Mouse (Mus musculus): ENCODE measurements around the gene Cux2. TPM values are rescaled to one million over a fixed set of nuclear protein-coding genes. Genes with fewer than 3 reads are reported as not detected.
"Not testable (repeated sequence)": the region's sequence is repeated elsewhere in the genome, so short reads cannot be mapped to it uniquely, and the experiment has no call there.

The Cux2 gene
- polyA plus RNA-seq, 1 experiment from 2014 or later: 4.8 TPM

DNA sequence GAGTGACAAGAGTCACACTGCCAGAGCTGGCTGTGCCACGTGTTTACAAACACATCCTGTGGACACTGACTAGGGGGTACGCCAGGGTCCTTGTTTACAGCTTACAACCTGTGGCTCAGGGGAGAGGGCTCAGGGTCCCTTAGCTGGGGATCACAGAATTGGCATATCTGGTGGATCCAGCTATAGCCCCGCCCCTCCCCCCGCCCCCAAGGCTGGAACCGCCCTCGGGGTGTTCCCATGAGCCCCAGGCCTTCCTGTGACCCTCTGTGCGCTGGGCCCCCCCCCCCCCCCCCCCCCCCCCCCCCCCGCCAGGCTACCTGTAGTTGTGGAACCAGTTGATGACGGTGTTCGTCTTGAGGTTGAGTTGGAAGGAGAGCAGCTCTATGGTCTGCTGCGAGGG is 185.6 kb downstream of the Cux2 start:
- Histone ChIP-seq H3K4me2 (peak overlapping the region; percentile 54), H3K27me3 (replicated peaks) (no peaks in the 10 kb centered on the region), H3K4me3 (no peak overlapping the region), H3K9ac (no peak overlapping the region), H3K36me3 (peaks cover 18% of the 10 kb centered on the region), H3K4me1 (peaks cover 6% of the 10 kb centered on the region), H3K9me3 (peaks cover 5% of the 10 kb centered on the region), H3K27ac (replicated peaks) (no peak overlapping the region)
- WGBS: 10% methylated on average over 8 of the region's 11 CpGs
- no peak for ATAC-seq (ENCODE audit: extremely low read depth, insufficient number of reproducible peaks, low FRiP score, low TSS enrichment)

DNA sequence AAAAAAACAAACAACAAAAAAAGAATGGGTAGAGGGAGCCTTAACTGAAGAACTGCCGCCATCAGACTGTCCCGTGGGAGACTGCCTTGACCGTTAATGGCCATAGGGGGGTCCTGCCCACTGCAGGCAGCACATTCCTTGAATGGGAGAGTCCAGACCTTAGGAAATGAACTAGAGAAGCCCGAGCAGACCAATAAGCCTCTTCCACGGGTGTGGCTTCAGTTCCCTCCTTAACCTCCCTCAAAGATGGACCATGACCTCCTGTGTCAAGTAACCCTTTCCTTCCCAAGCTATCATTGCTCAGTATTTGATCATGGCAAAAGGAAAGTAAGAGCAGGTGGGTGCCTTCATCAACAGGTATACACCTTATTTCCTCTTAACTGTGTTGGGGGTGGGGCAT is 187.9 kb downstream of the Cux2 start:
- H3K4me1 ChIP-seq: peaks cover 6% of the 10 kb centered on the region
- no peak overlapping the region for H3K9ac ChIP-seq
- 50% methylated on average over 5 of the region's 5 CpGs for WGBS

DNA sequence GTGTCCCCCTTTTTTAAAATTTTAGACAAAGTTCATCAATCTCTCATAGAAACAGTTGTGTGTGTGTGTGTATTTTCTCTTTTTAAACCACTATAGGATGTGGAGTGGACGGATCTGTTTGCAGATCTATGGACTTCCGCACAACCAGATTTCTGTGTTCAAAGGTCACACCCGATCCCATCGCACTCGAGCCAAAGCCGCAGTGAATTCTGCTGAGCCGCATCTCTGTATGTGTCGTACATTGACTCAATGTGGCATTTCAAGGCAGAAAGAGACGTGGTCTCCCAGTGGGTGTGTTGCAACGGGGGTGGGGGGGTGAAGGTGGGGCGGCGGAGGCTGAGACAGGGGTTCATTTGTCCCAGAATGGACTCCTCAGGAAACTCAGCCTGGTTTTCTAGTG is 191.5 kb downstream of the Cux2 start:
- ATAC-seq (ENCODE audit: extremely low read depth, insufficient number of reproducible peaks, low FRiP score, low TSS enrichment): no peak

More for the DNA sequence above, 187.9 kb downstream of the Cux2 start:
- Histone ChIP-seq H3K36me3 (peaks cover 14% of the 10 kb centered on the region), H3K27ac (replicated peaks) (no peak overlapping the region), H3K9me3 (peaks cover 5% of the 10 kb centered on the region), H3K27me3 (replicated peaks) (no peaks in the 10 kb centered on the region), H3K4me2 (no peak overlapping the region), H3K4me3 (no peak overlapping the region)
- ATAC-seq (ENCODE audit: extremely low read depth, insufficient number of reproducible peaks, low FRiP score, low TSS enrichment): no peak

DNA sequence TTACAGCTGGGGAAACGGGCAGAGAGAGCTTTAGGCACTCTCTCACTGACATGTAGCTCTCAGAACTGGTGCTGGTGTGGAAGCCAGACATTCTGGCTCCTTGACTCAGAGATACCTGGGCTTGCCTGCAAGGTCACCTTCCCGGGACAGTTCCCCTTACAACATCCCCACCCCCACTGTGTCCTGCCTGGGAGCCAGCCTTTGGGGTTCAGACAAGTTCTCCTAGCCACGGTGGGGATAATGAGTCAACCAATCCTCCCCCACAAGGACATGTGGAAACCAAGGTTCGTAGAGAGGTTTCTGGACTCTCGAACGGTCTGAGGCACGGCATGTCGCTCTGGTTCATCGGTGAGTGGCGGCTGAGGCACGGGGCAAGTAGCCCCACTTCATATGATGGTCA is 193.2 kb downstream of the Cux2 start:
- peaks cover 46% of the 10 kb centered on the region for H3K36me3 ChIP-seq
- H3K4me2 ChIP-seq: no peak overlapping the region

More for the DNA sequence above, 191.5 kb downstream of the Cux2 start:
- peaks cover 5% of the 10 kb centered on the region for H3K9me3 ChIP-seq
- no peak overlapping the region for H3K27ac ChIP-seq (replicated peaks)
- H3K4me2 ChIP-seq: no peak overlapping the region
- peaks cover 16% of the 10 kb centered on the region for H3K4me1 ChIP-seq
- 82% methylated on average over 12 of the region's 12 CpGs for WGBS
- no peaks in the 10 kb centered on the region for H3K27me3 ChIP-seq (replicated peaks)
- H3K9ac ChIP-seq: no peak overlapping the region
- H3K4me3 ChIP-seq: no peak overlapping the region
- peaks cover 30% of the 10 kb centered on the region for H3K36me3 ChIP-seq

DNA sequence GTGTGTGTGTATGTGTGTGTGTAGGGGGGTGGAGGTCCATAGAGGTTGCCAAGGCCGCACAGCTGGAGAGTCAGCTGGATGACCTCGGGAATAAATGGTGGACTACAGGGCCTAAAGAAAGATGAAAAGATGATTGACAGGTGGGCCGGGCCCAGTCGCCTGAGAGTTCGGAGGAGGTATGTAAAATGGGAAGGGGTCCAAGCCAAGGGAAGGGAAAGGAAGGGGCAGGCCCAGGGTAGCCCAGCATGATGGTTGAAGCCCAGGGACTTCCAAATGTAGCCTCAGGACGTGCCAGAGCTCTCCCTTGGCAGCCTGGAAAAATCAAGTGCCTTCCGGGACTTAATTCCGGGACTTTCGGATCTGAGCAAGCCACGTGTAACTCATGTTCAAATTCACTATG is 195.1 kb downstream of the Cux2 start:
- H3K27me3 ChIP-seq (replicated peaks): no peaks in the 10 kb centered on the region
- peaks cover 41% of the 10 kb centered on the region for H3K36me3 ChIP-seq
- no peak overlapping the region for H3K4me2 ChIP-seq
- no peak overlapping the region for H3K4me3 ChIP-seq
- no peak for ATAC-seq (ENCODE audit: extremely low read depth, insufficient number of reproducible peaks, low FRiP score, low TSS enrichment)
- no peak overlapping the region for H3K9ac ChIP-seq
- H3K27ac ChIP-seq (replicated peaks): no peak overlapping the region
- no peaks in the 10 kb centered on the region for H3K9me3 ChIP-seq
- peaks cover 41% of the 10 kb centered on the region for H3K4me1 ChIP-seq
- whole genome bisulfite sequencing: 77% methylated on average over 10 of the region's 10 CpGs

More for the DNA sequence above, 193.2 kb downstream of the Cux2 start:
- H3K4me1 ChIP-seq: peaks cover 21% of the 10 kb centered on the region
- H3K27me3 ChIP-seq (replicated peaks): no peaks in the 10 kb centered on the region
- H3K9ac ChIP-seq: no peak overlapping the region
- 71% methylated on average over 11 of the region's 11 CpGs for WGBS
- no peak overlapping the region for H3K4me3 ChIP-seq
- no peak for ATAC-seq (ENCODE audit: extremely low read depth, insufficient number of reproducible peaks, low FRiP score, low TSS enrichment)
- peaks cover 5% of the 10 kb centered on the region for H3K9me3 ChIP-seq
- 0 out of 2 replicates have a peak overlapping the region, but pooled peaks have one; percentile 12 for H3K27ac ChIP-seq (replicated peaks)

DNA sequence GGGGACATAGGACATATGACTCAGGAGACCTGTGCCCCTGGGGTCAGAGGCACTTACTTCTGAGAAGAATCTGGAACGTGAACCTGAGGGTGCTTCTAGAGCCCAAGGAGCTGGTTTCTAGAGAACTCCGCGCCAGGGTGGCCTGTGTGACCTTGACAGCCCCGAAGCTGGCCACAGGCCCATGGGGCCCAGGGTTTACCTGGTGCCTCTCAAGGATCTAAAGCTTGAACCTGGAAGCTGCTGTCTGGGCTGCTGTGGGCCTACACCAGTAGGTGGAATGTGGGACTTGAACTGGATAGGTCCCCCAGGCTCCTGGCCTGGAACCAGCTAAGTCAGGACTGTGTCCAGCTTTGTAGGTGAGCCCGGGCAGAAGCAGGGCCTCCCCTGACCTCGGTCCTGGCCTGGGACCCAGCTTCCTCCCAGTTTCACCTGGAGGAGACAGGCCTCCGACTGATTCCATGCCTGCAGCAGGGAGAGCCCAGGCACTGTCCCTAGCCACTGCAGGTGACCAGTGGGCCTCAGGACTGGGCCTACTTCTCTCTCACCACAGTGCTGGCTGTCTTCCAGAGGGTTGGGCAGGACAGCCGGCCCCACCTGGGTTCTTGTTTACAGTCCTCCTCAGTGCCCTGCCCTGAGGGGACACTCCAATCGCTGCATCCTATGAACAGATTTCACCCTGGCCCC is 196.4 kb downstream of the Cux2 start:
- no peak overlapping the region for H3K4me3 ChIP-seq
- H3K9me3 ChIP-seq: no peaks in the 10 kb centered on the region
- H3K27ac ChIP-seq (replicated peaks): no peak overlapping the region
- peak overlapping the region; percentile 41; the same call in 1 of the 2 replicates for H3K9ac ChIP-seq
- WGBS: 77% methylated on average over 9 of the region's 9 CpGs
- H3K27me3 ChIP-seq (replicated peaks): no peaks in the 10 kb centered on the region
- ATAC-seq (ENCODE audit: extremely low read depth, insufficient number of reproducible peaks, low FRiP score, low TSS enrichment): no peak
- peaks cover 41% of the 10 kb centered on the region for H3K36me3 ChIP-seq
- peaks cover 45% of the 10 kb centered on the region for H3K4me1 ChIP-seq
- H3K4me2 ChIP-seq: no peak overlapping the region

DNA sequence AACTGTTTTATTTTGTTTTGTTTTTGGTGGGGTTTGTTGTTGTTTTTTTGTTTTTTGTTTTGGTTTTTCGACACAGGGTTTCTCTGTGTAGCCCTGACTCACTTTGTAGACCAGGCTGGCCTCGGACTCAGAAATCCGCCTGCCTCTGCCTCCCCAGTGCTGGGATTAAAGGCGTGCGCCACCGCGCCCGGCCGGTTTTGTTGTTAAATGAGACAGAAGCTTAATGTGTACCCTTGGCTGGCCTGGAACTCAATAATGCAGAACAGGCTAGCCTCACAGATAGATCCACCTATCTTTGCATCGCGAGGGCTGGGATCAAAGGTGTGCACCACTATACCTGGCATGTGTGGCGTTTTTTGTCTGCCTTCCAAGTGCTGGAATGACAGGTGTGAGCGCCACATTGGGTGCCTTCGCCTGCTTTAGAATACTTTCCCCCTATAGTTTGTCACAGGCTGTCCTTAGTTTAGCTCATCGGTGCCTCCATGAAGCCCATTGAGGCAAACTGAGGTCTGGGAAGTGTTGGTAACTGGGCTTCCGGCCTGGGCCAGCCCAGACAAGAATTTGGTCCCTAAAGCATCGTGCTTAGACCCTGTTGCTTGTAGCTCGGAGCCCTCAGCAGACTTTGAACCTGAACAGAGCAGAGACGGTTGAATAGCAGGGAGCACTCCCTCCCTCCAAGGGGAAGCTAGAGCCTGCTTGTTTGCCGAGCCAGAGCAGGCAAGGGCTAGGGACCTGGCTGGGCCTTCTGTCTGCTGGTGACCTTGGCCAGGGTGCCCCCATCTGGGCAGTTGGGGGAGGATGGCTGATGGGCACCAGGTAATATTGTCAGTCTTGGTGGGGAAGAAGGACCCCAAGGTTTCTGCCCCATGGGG is 200.2 kb downstream of the Cux2 start:
- Histone ChIP-seq H3K27me3 (replicated peaks) (peaks cover 15% of the 10 kb centered on the region; the same call in 1 of the 2 replicates), H3K36me3 (peaks cover 36% of the 10 kb centered on the region), H3K27ac (replicated peaks) (no peak overlapping the region), H3K9ac (peak overlapping the region; percentile 93), H3K4me1 (peaks cover 44% of the 10 kb centered on the region), H3K9me3 (no peaks in the 10 kb centered on the region), H3K4me3 (peak overlapping the region; percentile 93), H3K4me2 (peak overlapping the region; percentile 87)
- ATAC-seq (ENCODE audit: extremely low read depth, insufficient number of reproducible peaks, low FRiP score, low TSS enrichment): no peak
- WGBS: 46% methylated on average over 20 of the region's 20 CpGs

DNA sequence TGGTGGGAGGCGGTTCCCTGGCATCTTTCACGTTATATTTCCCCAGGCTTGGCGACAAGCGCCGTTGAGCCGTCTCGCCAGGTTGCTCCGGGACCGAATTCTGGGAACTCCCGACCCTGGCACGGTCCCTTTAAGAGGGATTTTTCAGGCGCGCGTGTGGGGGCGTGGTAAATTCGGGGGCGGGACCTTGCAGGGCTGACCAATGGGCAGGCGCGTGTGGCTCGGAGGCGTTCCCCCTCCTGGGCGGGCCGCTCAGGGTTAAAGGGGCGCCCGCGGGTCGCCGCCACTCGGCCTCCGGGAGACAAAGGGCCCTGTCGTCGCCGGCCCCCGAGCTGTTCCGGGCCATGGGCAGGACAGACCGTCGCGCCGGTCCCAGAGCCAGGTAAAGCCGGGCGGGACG is 201.2 kb downstream of the Cux2 start, which contains the start of gene Pheta1:
TSS of gene Pheta1 (plus strand) at position 242 of the 400 bp plus-strand sequence.
- Histone ChIP-seq H3K4me2 (peak within 1 kb of the TSS; percentile 87), H3K4me1 (peaks cover 39% of the 10 kb centered on the region), H3K9me3 (no peaks in the 10 kb centered on the region), H3K4me3 (peak within 1 kb of the TSS; percentile 93), H3K27me3 (replicated peaks) (peaks cover 23% of the 10 kb centered on the region), H3K36me3 (peaks cover 28% of the 10 kb centered on the region), H3K9ac (peak within 1 kb of the TSS; percentile 93), H3K27ac (replicated peaks) (peak within 1 kb of the TSS; percentile 80)
- WGBS: under 1% methylated on average over 42 of the region's 42 CpGs
- peak; percentile 87 for ATAC-seq (ENCODE audit: extremely low read depth, insufficient number of reproducible peaks, low FRiP score, low TSS enrichment)

DNA sequence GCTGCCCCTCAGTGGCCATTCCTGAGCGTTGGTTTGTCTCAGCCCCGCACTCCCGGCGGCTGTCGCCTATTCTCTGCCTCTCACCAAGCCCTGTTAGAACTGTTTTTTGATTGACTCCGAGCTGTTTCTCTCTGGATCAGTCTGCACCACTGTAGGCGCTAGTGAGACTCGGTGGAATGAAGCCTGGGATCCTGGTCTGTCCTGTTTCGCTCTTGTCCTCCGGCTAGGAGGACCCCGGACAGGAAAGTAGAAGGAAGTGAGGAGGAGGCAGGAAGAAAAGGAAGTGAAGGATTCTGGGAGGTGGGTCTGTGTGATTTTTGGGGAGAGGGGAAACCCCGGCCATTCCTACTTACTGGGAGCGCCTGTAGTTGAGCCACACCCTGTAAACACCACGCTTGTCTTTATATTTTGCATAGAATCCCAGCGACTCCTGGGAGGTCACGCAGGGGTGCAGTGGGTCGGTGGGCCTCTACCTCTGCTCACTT is 201.8 kb downstream of the Cux2 start:
- ATAC-seq (ENCODE audit: extremely low read depth, insufficient number of reproducible peaks, low FRiP score, low TSS enrichment): no peak
- peak overlapping the region; percentile 93 for H3K9ac ChIP-seq
- peaks cover 38% of the 10 kb centered on the region for H3K4me1 ChIP-seq
- peak overlapping the region; percentile 93 for H3K4me3 ChIP-seq
- peak overlapping the region; percentile 80 for H3K27ac ChIP-seq (replicated peaks)
- peaks cover 21% of the 10 kb centered on the region for H3K36me3 ChIP-seq
- peaks cover 30% of the 10 kb centered on the region for H3K27me3 ChIP-seq (replicated peaks)
- 2% methylated on average over 17 of the region's 17 CpGs for WGBS
- no peaks in the 10 kb centered on the region for H3K9me3 ChIP-seq
- H3K4me2 ChIP-seq: peak overlapping the region; percentile 87

DNA sequence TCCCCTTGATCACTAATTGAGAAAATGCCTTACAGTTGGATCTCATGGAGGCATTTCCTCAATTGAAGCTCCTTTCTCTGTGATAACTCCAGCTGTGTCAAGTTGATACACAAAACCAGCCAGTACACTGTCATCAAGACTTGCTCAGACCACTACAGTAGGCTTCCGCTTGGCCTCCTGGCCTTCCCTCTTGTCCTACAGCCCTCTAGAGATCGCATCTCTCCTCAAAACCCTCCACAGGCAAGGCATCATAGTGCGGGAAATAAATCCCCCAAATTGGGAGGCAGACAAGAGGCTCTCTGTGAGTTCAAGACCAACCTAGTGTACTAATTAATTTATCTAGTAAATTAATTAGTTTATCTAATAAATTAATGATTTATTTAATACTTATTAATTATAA is 202.6 kb downstream of the Cux2 start:
- H3K4me1 ChIP-seq: peaks cover 44% of the 10 kb centered on the region
- not testable (repeated sequence) for H3K4me2 ChIP-seq; H3K9me3 ChIP-seq; H3K4me3 ChIP-seq; ATAC-seq (ENCODE audit: extremely low read depth, insufficient number of reproducible peaks, low FRiP score, low TSS enrichment); H3K27ac ChIP-seq (replicated peaks); H3K9ac ChIP-seq
- 76% methylated on average over 3 of the region's 3 CpGs for WGBS
- H3K36me3 ChIP-seq: peaks cover 13% of the 10 kb centered on the region
- peaks cover 31% of the 10 kb centered on the region for H3K27me3 ChIP-seq (replicated peaks)

DNA sequence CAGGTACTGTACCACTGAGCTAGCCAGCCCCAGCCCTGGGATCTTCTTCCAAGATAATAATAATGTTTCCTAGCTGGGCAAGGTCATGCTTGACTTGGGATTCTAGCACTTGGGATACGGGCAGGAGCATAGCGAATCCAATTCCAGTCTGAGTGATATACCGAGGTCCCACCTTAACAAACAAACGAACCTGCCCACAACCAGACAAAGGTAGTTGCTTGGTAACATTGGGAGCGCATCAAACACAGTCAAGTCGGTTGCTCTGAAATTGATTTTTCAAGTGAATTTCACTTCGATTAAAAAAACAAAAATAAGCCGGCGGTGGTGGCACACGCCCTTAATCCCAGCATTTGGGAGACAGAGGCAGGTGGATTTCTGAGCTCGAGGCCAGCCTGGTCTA is 203.6 kb downstream of the Cux2 start:
- no peak for ATAC-seq (ENCODE audit: extremely low read depth, insufficient number of reproducible peaks, low FRiP score, low TSS enrichment)
- Histone ChIP-seq H3K27me3 (replicated peaks) (peaks cover 31% of the 10 kb centered on the region), H3K4me2 (no peak overlapping the region), H3K27ac (replicated peaks) (no peak overlapping the region), H3K9me3 (no peaks in the 10 kb centered on the region), H3K4me3 (no peak overlapping the region), H3K36me3 (peaks cover 4% of the 10 kb centered on the region; the same call in 1 of the 2 replicates), H3K9ac (no peak overlapping the region), H3K4me1 (peaks cover 44% of the 10 kb centered on the region)
- 71% methylated on average over 11 of the region's 11 CpGs for WGBS

Data from heart, embryonic 13.5 days (tissue).